Mouse (Mus musculus) kidney, postnatal 14 days (tissue): ENCODE results near the gene Dip2a.

Experiments
- DNase-seq: peaks from one replicate; pipeline ENCODE4 v3.0.0; 2022; ENCODE audit warnings: mixed read lengths

Gene Dip2a

GRCm38 (mm10) chr10:76300133-76300532 lies 45.0 kb downstream of the Dip2a start:
- DNase-seq, result no peak

- no peak for DNase-seq
These were observed 51.9 kb downstream of the Dip2a start for GRCm38 (mm10) chr10:76293222-76293621.

- no peak for DNase-seq
These were observed 55.0 kb downstream of the Dip2a start for GRCm38 (mm10) chr10:76289936-76290671.

- no peak for DNase-seq
These were observed 56.0 kb downstream of the Dip2a start for GRCm38 (mm10) chr10:76289052-76289451.

GRCm38 (mm10) chr10:76288268-76288993 lies 56.7 kb downstream of the Dip2a start:
- no peak for DNase-seq

- DNase-seq, result peak; percentile 52
These were observed 66.5 kb downstream of the Dip2a start for GRCm38 (mm10) chr10:76278541-76279097.

- DNase-seq, result peak; percentile 37
These were observed 69.8 kb downstream of the Dip2a start for GRCm38 (mm10) chr10:76275256-76275655.

GRCm38 (mm10) chr10:76271238-76271637 lies 73.9 kb downstream of the Dip2a start:
- peak; percentile 39 for DNase-seq

- no peak for DNase-seq
These were observed 82.7 kb downstream of the Dip2a start for GRCm38 (mm10) chr10:76262431-76262830.

GRCm38 (mm10) chr10:76261447-76261846 lies 83.6 kb downstream of the Dip2a start:
- no peak for DNase-seq

- peak; percentile 21 for DNase-seq
These were observed 84.6 kb downstream of the Dip2a start for GRCm38 (mm10) chr10:76260358-76261059.

- DNase-seq, result no peak
These were observed 85.4 kb downstream of the Dip2a start for GRCm38 (mm10) chr10:76259566-76260232.

GRCm38 (mm10) chr10:76257719-76258390 lies 87.2 kb downstream of the Dip2a start:
- DNase-seq, result peak; percentile 54

GRCm38 (mm10) chr10:76257231-76257630 lies 87.9 kb downstream of the Dip2a start:
- no peak for DNase-seq

GRCm38 (mm10) chr10:76255617-76256016 lies 89.5 kb downstream of the Dip2a start:
- peak; percentile 19 for DNase-seq

GRCm38 (mm10) chr10:76253536-76253935 lies 91.6 kb downstream of the Dip2a start, which contains the start of gene S100b:
TSS of gene S100b (plus strand) at chr10:76253853.
- DNase-seq, result peak; percentile 43

GRCm38 (mm10) chr10:76253079-76253478 lies 92.0 kb downstream of the Dip2a start:
- DNase-seq, result peak; percentile 16

- DNase-seq, result no peak
These were observed 94.2 kb downstream of the Dip2a start for GRCm38 (mm10) chr10:76250870-76251269.

GRCm38 (mm10) chr10:76248647-76248968 lies 96.5 kb downstream of the Dip2a start:
- no peak for DNase-seq

- no peak for DNase-seq
These were observed 97.0 kb downstream of the Dip2a start for GRCm38 (mm10) chr10:76247960-76248646.

GRCm38 (mm10) chr10:76246601-76247000 lies 98.5 kb downstream of the Dip2a start:
- no peak for DNase-seq

- DNase-seq, result no peak
These were observed 100.0 kb downstream of the Dip2a start for GRCm38 (mm10) chr10:76245106-76245505.
